Mouse (Mus musculus): ENCODE data around the gene Nr2c1.

GRCm38 (mm10) chr10:94172706-94173105 lies 24.9 kb downstream of the Nr2c1 start:
- TF ChIP-seq CTCF (IDR thresholded peaks at IDR 0.05; ENCODE audit: low read depth, low read length): no peak
- no peak for TF ChIP-seq POLR2AphosphoS5 (IDR thresholded peaks at IDR 0.05; ENCODE audit: insufficient replicate concordance, low read depth, low read length)

Measured in G1E (cell line).